Mouse (Mus musculus): Measurements from ENCODE around the gene Tbc1d10c. TPM values are rescaled to one million over a fixed set of nuclear protein-coding genes. Genes with fewer than 3 reads are reported as not detected.

Gene Tbc1d10c
- total RNA-seq, 2 experiments from 2014 or later = 1.6 to 1.8 TPM

DNA sequence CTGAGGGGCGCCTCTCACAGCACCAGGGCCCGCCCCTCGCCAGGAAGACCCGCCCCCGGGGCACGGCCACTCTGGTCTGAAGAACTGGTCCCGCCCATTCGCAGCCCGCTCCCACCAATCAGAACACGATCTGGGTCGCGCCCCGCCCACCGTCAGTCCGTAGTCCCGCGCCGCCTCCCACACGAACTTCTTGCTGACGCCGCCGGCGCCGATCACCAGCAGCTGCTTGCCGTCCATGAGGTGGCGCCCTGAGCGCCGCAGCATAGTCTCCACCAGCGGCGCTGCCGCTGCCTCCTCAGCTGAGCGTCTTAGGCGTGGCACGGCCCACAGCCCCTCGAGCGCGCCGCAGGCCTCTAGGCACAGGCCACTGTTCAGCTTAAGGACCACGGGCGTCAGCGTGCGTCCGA lies 21.7 kb downstream of the Tbc1d10c start:
- DNase-seq (ENCODE audit: low spot score in 2 of 2) = peak; percentile 99 to 100
- intact Hi-C loops (cut with DNase I) = loop anchor here (1.0 kb wide), 1 partner anchor 23 kb away; the partner anchor contains the start of gene Ppp1ca

DNA sequence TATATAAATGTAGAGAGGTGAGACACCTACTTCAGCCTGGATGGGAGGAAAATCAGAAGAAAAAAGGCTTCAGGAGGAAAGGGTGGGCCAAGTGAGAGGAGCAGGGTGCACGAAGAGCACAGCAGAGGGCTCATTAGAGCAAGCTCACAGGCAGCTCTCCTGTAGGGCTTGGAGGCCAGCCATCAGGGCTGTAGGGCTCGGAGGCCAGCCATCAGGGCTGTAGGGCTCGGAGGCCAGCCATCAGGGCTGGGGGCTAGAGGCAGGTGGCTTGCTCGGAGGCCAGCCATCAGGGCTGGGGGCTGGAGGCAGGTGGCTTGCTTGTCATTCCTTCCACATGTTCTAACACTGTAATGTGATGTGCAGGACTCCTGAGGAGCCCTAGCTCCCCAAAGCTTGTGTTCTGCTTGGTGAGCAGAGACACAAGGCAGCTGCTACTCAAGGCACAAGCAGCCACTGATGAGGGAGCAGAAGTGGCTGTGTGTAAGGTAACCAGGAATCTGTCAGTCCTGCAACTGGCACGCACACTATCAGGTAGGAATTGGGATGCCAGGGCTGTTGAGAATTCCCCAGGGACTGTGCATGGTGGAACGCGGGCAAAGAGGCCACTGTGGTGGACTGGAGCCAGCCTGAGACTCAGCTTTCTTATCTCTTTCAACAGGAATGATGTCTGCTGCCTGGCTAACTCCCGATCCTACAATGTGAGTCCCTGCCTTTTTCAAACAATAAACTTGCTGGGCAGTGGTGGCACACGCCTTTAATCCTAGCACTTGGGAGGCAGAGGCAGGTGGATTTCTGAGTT lies 24.2 kb downstream of the Tbc1d10c start:
- intact Hi-C loops (cut with DNase I) = no loop called here
- DNase-seq (ENCODE audit: low spot score in 2 of 2) = no peak

DNA sequence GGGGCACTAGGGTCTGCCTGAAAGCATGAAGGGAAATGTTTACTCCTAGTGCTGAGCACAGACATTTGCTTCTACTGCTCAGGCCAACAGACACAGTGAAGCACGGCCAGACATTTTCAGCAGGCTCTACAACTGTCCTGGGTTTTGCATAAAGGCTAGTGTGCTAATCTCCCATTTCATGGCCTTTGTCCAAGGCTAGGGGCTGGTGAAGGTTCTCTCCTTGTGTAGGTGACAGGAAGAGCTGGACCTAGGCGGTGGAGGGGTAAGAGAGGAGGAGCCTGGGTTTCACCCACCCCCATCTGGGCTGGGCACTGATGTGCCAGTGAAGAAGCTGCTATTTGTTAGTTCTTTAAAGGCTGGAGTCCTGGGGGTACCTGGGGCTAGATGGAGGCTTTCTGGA lies 26.4 kb downstream of the Tbc1d10c start:
- no peak for DNase-seq (ENCODE audit: low spot score in 2 of 2)
- intact Hi-C loops (cut with DNase I) = no loop called here

DNA sequence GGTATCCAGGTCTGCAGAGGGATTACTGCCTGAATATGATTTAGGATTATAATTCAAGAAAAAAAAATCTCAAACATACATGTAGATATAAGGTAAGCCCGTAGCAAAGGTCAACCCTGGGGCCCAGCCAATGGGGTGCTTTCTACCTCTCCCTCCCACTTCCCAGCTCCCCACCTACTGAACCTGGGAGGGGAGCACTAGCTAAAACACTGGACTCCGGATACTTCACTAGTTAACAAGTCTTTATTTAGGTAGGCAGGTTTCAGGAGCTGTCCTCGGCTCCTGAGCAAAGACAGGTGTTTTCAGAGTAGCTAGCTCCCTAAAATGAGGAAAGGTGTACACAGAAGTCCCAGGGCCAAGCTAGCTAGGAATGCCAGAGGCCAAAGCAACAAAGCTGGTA lies 27.0 kb downstream of the Tbc1d10c start:
- intact Hi-C loops (cut with DNase I) = no loop called here
- DNase-seq (ENCODE audit: low spot score in 2 of 2) = no peak

DNA sequence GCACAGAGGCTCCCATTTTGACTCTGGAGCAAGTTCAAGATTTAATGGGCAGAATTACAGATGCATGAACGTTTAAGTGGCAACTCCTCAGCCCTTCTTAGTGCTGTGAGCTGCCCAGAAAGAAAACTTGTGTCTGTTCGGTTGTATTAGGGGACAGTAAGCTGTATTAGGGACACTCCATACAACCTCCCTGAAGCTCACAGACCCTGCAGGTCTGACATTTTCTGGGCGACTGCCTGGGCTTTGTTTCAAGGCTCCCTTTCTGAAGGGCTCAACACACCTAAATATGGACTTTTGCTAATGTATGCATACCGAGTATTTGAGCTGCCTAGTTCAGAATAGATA lies 27.6 kb downstream of the Tbc1d10c start:
- no peak for DNase-seq (ENCODE audit: low spot score in 2 of 2)
- intact Hi-C loops (cut with DNase I) = no loop called here

DNA sequence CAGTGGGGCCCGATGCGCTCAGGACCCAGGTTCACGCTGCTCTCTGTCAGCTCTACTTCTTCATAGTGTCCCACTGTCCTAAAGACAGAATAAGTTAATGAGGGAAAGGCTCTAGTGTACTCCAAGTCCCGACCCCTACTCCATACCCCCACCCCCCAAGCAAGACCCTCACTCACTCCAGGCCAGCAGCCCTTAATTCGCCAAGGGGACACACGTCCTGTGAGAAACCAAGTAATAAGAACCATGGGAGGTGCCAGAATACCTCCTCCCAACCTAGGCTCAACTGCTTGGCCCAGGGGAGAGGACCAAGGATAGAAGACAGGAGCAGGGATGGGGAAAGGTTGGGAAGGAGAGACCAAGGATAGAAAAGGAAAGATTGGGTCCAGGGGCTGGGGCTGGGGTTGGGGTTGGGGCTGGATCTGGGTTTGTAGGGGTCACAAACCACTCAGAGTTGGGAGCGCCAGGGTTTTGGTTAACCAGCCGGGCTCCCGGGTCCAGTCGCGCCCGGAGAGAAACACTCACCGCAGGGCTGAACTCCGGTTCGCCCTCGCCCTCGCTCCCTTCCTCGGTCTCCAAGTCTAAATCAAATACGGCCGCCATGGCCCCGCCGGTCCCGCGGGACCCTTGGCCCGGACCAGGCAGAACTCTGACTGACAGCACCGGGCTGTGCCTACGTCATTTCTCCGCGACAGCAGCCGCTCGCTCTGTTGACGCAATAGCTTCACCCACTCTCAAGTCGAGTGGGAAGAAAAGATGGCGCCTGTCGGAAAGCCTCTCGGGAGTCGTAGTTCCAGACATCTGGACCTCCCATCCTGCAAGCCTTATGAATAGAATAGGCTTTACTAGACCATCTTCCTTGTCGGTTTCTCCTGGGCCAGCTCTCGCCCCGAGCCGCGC lies 28.2 kb downstream of the Tbc1d10c start, which contains the start of gene Rps6kb2:
TSS of gene Rps6kb2 (minus strand) at position 709 of the 897 bp plus-strand sequence.
- intact Hi-C loops (cut with DNase I) = no loop called here
- DNase-seq (ENCODE audit: low spot score in 2 of 2) = peak; percentile 98

DNA sequence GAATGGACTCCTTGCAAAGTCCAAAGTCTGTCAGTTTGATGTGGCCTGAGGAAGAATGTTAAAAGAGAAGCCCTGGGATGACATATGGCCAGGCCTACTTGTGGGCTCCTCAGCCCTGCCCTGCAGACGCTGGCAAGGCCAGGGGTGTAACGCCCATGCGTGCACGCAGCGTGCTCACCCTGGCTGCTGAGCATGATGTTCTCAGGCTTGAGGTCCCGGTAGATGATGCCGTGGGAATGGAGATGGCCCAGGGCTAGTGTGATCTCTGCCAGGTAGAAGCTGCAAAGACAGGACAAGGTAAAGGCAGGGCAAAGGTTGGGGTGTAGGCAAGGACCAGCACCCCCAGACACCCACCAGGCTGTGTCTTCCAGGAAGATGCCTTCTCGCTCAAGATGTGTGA lies 32.0 kb downstream of the Tbc1d10c start:
- DNase-seq (ENCODE audit: low spot score in 2 of 2) = no peak
- intact Hi-C loops (cut with DNase I) = no loop called here

DNA sequence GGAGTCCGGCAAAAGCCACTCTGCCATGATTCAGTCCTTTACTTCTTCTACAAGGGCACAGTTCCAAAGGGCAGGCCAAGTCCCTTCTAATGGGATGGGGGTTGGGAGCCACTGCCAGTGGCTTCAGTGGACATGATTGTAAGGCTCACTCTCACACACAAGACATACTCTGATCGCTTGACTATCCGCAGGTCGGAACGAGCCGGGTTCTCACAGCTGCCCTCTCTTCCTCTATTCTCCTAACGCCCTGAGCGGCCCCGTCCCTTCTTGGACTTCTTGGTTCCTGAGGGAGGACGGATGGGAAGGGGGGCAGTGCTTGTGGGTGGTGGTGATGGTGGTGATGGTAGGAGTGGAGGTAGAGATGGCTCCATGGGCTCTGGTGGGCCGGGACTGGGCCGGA lies 34.3 kb downstream of the Tbc1d10c start:
- intact Hi-C loops (cut with DNase I) = no loop called here
- DNase-seq (ENCODE audit: low spot score in 2 of 2) = no peak

DNA sequence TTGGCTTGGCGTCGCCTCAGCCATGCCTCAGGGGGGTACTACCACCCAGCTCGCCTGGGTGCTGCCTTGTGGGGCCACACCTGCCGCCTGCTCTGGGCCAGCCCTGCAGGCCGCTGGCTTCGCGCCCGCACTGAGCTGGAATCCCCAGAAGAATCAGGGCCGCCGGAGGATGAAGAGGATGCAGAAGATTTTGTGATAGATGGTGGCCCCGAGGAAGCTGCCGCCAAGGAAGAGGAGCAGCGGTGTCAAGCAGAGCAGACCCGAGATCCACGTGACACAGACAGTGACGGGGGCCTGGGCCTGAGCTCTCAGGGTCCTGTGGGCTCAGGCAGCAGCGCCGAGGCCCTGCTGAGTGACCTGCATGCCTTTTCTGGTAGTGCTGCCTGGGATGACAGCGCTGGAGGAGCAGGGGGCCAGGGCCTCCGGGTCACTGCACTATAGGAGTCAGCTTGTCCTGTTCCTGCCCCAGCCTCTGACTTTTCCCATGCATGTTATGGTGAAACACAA lies 35.0 kb downstream of the Tbc1d10c start:
- intact Hi-C loops (cut with DNase I) = no loop called here
- no peak for DNase-seq (ENCODE audit: low spot score in 2 of 2)

DNA sequence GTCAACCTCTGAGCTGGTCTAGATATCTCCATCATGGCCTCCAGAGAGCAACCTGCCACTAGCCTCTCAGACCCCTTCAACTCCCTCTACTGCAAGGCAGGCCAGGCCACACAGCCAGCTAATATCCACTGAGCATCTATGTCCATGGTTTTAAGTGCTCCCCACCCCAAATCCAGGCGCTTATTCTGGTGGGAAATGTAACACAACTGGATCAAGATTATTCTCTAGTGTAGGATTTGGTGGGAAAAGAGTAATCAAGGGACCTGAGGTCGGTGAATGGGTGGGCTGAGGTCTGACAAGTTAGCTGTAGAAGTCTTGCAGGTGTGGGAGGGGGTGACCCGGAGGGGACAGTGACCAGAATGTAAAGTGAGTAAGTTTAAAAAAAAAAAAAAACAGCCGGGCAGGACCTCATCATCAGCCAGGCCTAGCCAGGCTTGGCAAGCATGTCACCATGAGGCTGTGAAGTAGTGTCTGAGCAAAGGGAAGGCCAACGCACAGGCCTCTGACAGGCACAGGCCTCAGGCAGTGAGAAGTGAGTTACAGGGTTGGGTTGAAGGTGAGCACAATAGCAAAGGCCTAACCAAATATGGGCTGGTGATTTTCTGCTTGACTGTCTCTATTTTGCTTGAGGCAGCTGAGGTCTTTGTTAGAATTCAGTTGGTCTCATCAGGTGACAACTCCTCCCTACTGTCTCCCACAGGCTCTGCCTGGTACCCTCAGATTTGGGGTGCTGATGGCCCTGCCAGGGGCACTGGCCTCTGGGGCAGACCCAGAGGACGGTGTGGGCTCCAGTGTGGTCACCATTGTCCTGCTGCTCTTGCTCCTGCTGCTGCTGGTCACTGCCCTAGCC lies 35.6 kb downstream of the Tbc1d10c start:
- no peak for DNase-seq (ENCODE audit: low spot score in 2 of 2)
- intact Hi-C loops (cut with DNase I) = no loop called here

DNA sequence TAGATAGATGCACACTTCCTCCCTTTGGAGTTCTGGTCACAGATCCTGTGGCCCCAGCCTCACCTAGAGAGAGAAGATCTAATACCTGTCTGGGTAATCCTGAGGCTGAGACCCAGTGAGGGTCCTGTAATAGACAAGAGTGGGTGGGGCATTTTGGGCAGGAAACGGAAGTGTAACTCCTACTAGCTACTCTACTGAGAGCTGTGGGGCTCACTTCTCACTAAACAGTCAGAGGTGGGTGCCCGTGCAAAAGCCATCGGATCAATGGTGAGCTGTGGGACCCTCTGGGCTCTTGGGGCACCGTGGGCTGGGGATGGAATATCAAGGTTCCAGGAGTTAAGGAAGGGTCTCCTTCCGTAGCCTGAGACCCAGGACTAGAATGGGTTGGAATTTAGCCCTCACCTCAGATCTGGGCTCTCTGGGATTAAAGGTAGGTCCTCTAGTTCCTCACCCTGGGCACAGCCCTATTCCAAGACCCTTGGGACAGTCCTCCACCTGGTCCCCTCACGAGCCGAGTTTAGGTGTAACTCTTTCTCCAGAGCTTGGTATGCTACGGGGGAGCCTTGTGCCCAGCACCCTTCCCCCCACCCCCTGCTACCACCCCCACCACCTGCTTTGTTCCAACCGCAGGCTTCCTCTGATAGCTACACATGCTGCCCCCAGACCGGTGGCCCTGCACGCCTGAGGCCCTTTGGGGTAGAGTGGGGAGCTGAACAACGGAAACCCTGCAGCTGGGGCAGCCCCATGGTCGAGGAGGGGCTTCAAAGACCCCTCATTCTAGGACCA lies 36.5 kb downstream of the Tbc1d10c start:
- intact Hi-C loops (cut with DNase I) = no loop called here

DNA sequence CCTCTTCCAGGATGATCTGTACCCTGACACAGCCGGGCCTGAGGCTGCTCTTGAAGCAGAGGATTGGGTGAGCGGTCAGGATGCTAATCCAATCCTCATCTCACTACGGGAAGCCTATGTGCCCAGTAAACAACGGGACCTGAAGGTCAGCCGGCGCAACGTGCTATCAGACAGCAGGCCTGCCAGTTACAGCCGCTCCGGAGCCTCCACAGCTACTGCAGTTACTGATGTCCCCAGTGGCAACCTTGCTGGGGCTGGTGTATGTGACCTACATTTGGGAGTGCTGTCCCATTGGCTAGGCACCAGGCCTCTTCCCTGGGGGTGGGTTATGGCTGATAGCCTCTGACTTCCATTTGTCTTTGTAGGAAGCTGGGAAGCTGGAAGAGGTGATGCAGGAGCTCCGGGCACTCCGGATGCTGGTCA lies 37.8 kb downstream of the Tbc1d10c start, which contains the start of gene Ptprcap:
TSS of gene Ptprcap (plus strand) at position 373 of the 423 bp plus-strand sequence.
- no peak for DNase-seq (ENCODE audit: low spot score in 2 of 2)
- intact Hi-C loops (cut with DNase I) = no loop called here

More for the DNA sequence above, 36.5 kb downstream of the Tbc1d10c start:
- no peak for DNase-seq (ENCODE audit: low spot score in 2 of 2)

DNA sequence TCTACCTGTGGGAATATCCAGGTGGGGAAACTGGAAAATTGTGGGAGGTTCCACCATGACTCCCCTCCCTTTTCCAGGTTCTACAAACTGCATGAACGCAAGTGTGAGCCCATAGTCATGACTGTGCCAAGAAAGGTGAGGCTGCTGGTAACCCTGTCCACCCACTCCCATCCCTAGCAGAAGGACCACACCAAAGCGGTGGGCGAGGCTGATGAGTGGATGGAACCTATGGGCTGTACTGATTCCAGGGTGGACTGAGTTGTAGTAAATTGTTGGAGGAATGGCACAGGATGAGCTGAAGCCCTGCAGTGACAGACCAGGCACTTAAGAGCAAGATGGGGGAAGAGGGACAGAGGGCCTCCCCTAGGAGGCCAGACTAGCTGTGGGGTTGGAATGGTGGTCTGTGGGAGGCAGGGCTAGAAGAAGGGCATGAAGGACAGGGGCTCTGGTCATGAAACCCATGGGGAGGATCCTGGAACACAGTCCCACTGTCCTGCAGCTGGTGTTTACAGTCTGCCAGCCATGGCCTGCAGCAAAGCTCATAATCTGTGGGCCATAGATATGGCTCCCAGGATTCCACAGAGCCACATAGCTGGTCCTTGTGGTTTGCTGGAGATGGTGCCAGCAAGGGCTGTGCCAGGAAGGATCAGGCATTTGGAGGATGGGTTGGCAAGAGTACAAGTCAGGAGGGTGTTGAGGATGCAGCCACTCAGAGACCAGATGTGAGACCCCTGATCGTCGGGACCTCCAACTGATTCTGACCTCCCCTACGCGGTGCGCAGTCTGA lies 38.4 kb downstream of the Tbc1d10c start:
- intact Hi-C loops (cut with DNase I) = no loop called here
- DNase-seq (ENCODE audit: low spot score in 2 of 2) = no peak

DNA sequence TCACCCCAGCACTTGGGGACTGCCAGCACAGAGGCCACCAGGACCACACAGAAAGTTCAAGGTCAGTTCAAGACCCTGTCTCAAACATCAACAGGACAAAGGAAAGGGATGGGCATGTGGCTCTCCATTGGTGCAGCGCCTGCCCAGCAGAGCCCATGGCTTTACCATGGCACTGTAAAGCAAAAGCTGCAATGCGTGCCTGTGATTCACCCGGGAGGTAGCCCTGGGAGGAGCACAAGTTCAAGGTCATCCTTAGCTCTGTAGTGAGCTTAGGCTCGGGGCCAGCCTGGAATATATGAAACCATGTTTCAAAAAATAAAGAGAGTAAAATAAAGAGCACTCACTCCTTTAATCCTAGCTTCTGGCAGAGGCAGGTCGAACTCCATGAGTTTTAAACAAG lies 39.2 kb downstream of the Tbc1d10c start:
- DNase-seq (ENCODE audit: low spot score in 2 of 2) = no peak
- intact Hi-C loops (cut with DNase I) = no loop called here

DNA sequence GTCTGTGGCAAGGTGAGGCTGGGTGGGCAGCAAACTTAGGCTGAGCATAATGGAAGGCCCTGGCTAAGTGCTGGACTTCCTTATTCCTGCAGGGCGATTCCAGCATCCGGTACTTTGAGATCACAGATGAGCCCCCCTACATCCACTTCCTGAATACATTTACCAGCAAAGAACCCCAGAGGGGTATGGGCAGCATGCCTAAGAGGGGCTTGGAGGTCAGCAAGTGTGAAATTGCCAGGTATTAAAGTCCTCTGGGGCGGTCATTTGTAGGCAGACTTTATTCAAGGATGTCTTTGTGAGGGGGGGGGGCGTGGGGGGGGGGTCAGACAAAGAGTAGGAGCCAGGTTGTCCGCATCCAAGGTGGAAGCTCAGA lies 39.6 kb downstream of the Tbc1d10c start:
- intact Hi-C loops (cut with DNase I) = no loop called here
- DNase-seq (ENCODE audit: low spot score in 2 of 2) = no peak

DNA sequence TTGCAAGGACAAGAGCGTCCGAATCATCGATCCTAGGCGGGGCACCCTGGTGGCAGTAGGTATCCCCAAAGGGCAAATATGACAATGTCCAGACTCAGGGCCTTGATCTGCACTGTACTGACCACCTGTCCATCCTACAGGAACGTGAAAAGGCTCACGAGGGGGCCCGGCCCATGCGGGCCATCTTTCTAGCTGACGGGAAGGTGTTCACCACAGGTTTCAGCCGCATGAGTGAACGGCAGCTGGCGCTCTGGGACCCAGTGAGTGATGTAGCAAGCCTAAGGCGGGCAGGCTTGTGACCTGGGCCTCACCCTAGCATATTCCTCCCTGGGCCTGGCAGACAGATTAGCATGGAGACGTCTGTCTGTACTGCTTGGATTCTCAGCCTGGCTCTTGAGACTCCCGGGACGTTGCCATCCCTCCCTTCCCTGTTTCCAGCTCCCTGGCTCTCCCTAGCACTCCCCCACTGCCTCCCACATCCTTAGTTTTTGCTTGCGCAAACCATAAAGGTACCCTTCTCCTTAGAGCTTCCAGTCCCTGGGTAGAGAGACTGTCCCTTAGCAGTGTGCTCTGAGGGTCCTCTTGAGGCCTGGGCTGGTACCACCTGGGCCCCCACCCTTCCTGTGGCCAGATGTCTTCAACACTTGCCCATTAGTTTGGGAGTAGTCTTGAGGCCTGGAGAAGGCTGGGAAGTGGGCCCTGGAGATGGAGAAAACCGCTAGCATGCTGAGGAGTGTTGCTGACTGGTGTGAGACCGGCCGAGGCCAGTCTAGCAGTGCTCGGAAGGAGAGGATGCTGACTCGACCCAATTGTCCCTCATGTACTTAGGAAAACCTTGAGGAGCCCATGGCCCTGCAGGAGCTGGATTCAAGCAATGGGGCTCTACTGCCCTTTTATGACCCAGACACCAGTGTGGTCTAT lies 40.3 kb downstream of the Tbc1d10c start:
- intact Hi-C loops (cut with DNase I) = no loop called here
- DNase-seq (ENCODE audit: low spot score in 2 of 2) = no peak
